Mouse (Mus musculus): ENCODE measurements around the gene Rps27. TPM values are rescaled to one million over a fixed set of nuclear protein-coding genes. Genes with fewer than 3 reads are reported as not detected.

The Rps27 gene
- polyA plus RNA-seq, 1 experiment from 2014 or later, result 1,026 TPM

DNA sequence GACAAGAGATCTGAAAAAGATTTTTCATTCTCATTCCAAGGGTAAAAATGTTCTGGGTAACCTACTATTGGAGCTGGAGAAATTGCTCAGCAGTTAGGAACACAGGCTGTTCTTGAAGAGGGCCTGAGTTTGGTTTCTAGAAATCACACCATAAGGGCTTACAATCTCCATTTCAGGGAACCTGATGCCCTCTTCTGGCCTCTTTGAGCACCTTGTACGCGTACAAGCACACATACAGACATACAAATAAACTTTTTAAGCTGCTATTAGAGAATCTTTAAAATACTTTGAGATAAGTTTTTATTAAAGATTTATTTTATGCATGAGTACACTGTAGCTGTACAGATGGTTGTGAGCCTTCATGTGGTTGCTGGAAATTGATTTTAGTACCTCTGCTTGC, 8.9 kb downstream of the Rps27 start:
- Histone ChIP-seq H3K4me3 (replicated peaks) (no peak overlapping the region), H3K4me2 (no peak overlapping the region), H3K27me3 (replicated peaks) (no peaks in the 10 kb centered on the region), H3K4me1 (no peaks in the 10 kb centered on the region), H3K36me3 (peaks cover 8% of the 10 kb centered on the region; the same call in 1 of the 2 replicates), H3K9ac (no peak overlapping the region), H3K9me3 (no peaks in the 10 kb centered on the region), H3K27ac (no peak overlapping the region)
- ATAC-seq (ENCODE audit: insufficient read depth, low FRiP score, low read depth), result no peak
- WGBS, result 95% methylated on average over 2 of the region's 2 CpGs

DNA sequence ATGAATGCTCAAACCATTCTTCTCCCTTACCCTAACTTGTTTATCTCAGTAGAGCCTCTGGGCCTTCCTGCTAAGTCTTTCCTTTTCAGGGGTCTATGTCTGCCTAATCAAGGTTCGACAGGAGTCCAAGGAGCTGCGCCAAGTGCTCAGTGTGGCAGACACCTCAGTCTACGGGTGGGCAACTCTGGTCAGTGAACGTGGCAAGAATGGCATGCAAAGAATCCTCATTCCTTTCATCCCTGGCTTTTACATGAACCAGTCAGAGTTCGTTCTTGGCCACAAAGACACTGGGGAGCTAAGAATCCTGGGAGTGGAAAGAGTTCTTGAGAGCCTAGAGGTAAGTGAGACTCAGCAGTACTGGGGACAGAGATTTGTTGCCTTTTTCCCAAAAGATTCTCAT, 9.8 kb downstream of the Rps27 start:
- no peaks in the 10 kb centered on the region for H3K4me1 ChIP-seq
- no peak overlapping the region for H3K4me3 ChIP-seq (replicated peaks)
- H3K9me3 ChIP-seq, result no peaks in the 10 kb centered on the region
- no peak overlapping the region for H3K9ac ChIP-seq
- no peaks in the 10 kb centered on the region for H3K27me3 ChIP-seq (replicated peaks)
- no peak overlapping the region for H3K4me2 ChIP-seq
- WGBS, result 68% methylated on average over 5 of the region's 5 CpGs
- peaks cover 2% of the 10 kb centered on the region; the same call in 1 of the 2 replicates for H3K36me3 ChIP-seq
- H3K27ac ChIP-seq, result no peak overlapping the region
- no peak for ATAC-seq (ENCODE audit: insufficient read depth, low FRiP score, low read depth)

- no peaks in the 10 kb centered on the region for H3K4me1 ChIP-seq
- H3K9me3 ChIP-seq, result no peaks in the 10 kb centered on the region
- H3K9ac ChIP-seq, result no peak overlapping the region
- H3K36me3 ChIP-seq, result no peaks in the 10 kb centered on the region
- H3K4me2 ChIP-seq, result no peak overlapping the region
- H3K27ac ChIP-seq, result no peak overlapping the region
- H3K27me3 ChIP-seq (replicated peaks), result no peaks in the 10 kb centered on the region
- no peak for ATAC-seq (ENCODE audit: insufficient read depth, low FRiP score, low read depth)
- WGBS, result 50% methylated on average over 1 of the region's 1 CpGs
- no peak overlapping the region for H3K4me3 ChIP-seq (replicated peaks)
Observed at GRCm38 (mm10) chr3:90202884-90203283, 10.6 kb downstream of the Rps27 start.

- Histone ChIP-seq H3K36me3 (no peaks in the 10 kb centered on the region), H3K27ac (no peak overlapping the region), H3K4me1 (no peaks in the 10 kb centered on the region), H3K27me3 (replicated peaks) (no peaks in the 10 kb centered on the region), H3K4me3 (replicated peaks) (no peak overlapping the region), H3K9ac (no peak overlapping the region), H3K4me2 (no peak overlapping the region), H3K9me3 (no peaks in the 10 kb centered on the region)
- 82% methylated on average over 1 of the region's 1 CpGs for WGBS
- no peak for ATAC-seq (ENCODE audit: insufficient read depth, low FRiP score, low read depth)
Observed at GRCm38 (mm10) chr3:90197548-90197947, 15.9 kb downstream of the Rps27 start.

- no peak overlapping the region for H3K4me2 ChIP-seq
- no peak overlapping the region for H3K9ac ChIP-seq
- H3K9me3 ChIP-seq, result no peaks in the 10 kb centered on the region
- H3K36me3 ChIP-seq, result no peaks in the 10 kb centered on the region
- no peaks in the 10 kb centered on the region for H3K4me1 ChIP-seq
- ATAC-seq (ENCODE audit: insufficient read depth, low FRiP score, low read depth), result no peak
- H3K4me3 ChIP-seq (replicated peaks), result no peak overlapping the region
- 81% methylated on average over 1 of the region's 1 CpGs for WGBS
- no peak overlapping the region for H3K27ac ChIP-seq
- no peaks in the 10 kb centered on the region for H3K27me3 ChIP-seq (replicated peaks)
Observed at GRCm38 (mm10) chr3:90195644-90196043, 17.8 kb downstream of the Rps27 start.

DNA sequence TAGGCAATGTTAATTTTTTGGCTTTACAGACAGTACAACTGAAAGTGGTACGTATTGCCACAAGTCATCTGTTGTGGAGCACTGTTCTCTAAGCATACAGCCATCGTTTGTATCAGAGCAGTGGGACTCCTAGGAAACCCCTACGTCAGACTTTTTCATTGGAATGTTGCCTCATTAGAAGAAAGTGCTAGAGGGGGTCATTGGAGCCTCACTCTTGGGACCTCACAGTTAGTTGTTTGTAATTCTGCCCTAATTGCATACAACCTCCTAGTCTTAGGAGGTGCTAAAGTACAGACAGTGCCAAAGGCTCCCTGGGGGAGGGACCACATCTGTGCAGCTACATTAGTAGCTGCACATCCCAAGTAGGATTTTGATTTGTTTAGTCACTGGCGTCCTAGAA, 18.7 kb downstream of the Rps27 start:
- no peak overlapping the region for H3K4me3 ChIP-seq (replicated peaks)
- no peak overlapping the region for H3K9ac ChIP-seq
- no peak for ATAC-seq (ENCODE audit: insufficient read depth, low FRiP score, low read depth)
- H3K27me3 ChIP-seq (replicated peaks), result no peaks in the 10 kb centered on the region
- no peak overlapping the region for H3K4me2 ChIP-seq
- no peaks in the 10 kb centered on the region for H3K4me1 ChIP-seq
- H3K27ac ChIP-seq, result no peak overlapping the region
- WGBS, result 54% methylated on average over 4 of the region's 4 CpGs
- no peaks in the 10 kb centered on the region for H3K9me3 ChIP-seq
- no peaks in the 10 kb centered on the region for H3K36me3 ChIP-seq

GRCm38 (mm10) chr3:90190859-90191510, 22.5 kb downstream of the Rps27 start:
- Histone ChIP-seq H3K4me1 (no peaks in the 10 kb centered on the region), H3K27me3 (replicated peaks) (no peaks in the 10 kb centered on the region), H3K27ac (no peak overlapping the region), H3K36me3 (no peaks in the 10 kb centered on the region), H3K4me3 (replicated peaks) (no peak overlapping the region), H3K9me3 (no peaks in the 10 kb centered on the region), H3K9ac (no peak overlapping the region), H3K4me2 (no peak overlapping the region)
- 67% methylated on average over 11 of the region's 11 CpGs for WGBS
- no peak for ATAC-seq (ENCODE audit: insufficient read depth, low FRiP score, low read depth)

- no peaks in the 10 kb centered on the region for H3K36me3 ChIP-seq
Observed at GRCm38 (mm10) chr3:90183581-90183980, 29.9 kb downstream of the Rps27 start.

DNA sequence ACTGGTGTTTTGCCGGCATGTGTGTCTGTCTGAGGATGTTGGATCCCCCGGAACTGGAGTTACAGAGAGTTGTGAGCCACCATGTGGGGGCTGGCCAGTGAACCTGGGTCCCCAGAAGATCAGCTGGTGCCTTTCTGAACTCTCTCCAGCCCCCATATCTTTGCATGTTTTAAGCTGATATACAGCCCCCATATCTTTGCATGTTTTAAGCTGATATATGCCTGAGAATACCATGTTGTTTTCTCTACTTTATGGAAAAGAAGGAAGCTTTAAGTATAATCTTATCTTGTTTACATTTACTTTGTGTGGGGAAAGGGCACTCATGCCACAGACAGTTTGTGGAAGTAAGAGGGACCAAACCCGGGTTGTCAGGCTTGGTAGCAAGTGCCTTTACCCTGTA, 33.9 kb downstream of the Rps27 start:
- WGBS, result 66% methylated on average over 3 of the region's 3 CpGs
- H3K4me1 ChIP-seq, result no peaks in the 10 kb centered on the region
- H3K4me2 ChIP-seq, result no peak overlapping the region
- H3K36me3 ChIP-seq, result no peaks in the 10 kb centered on the region
- H3K9me3 ChIP-seq, result no peaks in the 10 kb centered on the region
- no peaks in the 10 kb centered on the region for H3K27me3 ChIP-seq (replicated peaks)
- H3K27ac ChIP-seq, result no peak overlapping the region
- no peak overlapping the region for H3K4me3 ChIP-seq (replicated peaks)
- ATAC-seq (ENCODE audit: insufficient read depth, low FRiP score, low read depth), result no peak
- H3K9ac ChIP-seq, result no peak overlapping the region

More at GRCm38 (mm10) chr3:90183581-90183980, 29.9 kb downstream of the Rps27 start:
- no peaks in the 10 kb centered on the region for H3K27me3 ChIP-seq (replicated peaks)
- H3K4me1 ChIP-seq, result no peaks in the 10 kb centered on the region
- ATAC-seq (ENCODE audit: insufficient read depth, low FRiP score, low read depth), result no peak
- no peak overlapping the region for H3K4me3 ChIP-seq (replicated peaks)
- H3K27ac ChIP-seq, result no peak overlapping the region
- H3K9ac ChIP-seq, result no peak overlapping the region
- H3K9me3 ChIP-seq, result no peaks in the 10 kb centered on the region
- 75% methylated on average over 3 of the region's 3 CpGs for WGBS
- H3K4me2 ChIP-seq, result no peak overlapping the region

Other genes starting within 250 kb of the Rps27 start
- gene Hax1, start 214.9 kb downstream of the Rps27 start, polyA plus RNA-seq (2015; fragmentation: Nextera tagmentation; extraction: Ambion mirVana), result 122 and 135 TPM in 2 replicates
- gene 4933434E20Rik, start 162.0 kb downstream of the Rps27 start, polyA plus RNA-seq (2015; fragmentation: Nextera tagmentation; extraction: Ambion mirVana), result 163 and 166 TPM in 2 replicates
- 170 and 189 TPM in 2 replicates for gene Ubap2l, start 161.0 kb downstream of the Rps27 start, polyA plus RNA-seq (2015; fragmentation: Nextera tagmentation; extraction: Ambion mirVana)
- 505 and 543 TPM in 2 replicates for gene Tpm3, start 141.0 kb downstream of the Rps27 start, polyA plus RNA-seq (2015; fragmentation: Nextera tagmentation; extraction: Ambion mirVana)
- gene Nup210l, start 109.5 kb downstream of the Rps27 start, polyA plus RNA-seq (2015; fragmentation: Nextera tagmentation; extraction: Ambion mirVana), result 0.19 and 0.27 TPM in 2 replicates
- gene Rab13, start within 50 bp of the Rps27 start, polyA plus RNA-seq (2015; fragmentation: Nextera tagmentation; extraction: Ambion mirVana), result 30.9 and 31.0 TPM in 2 replicates
- 109 and 115 TPM in 2 replicates for gene Jtb, start 17.9 kb upstream of the Rps27 start, polyA plus RNA-seq (2015; fragmentation: Nextera tagmentation; extraction: Ambion mirVana)
- 21.4 and 22.5 TPM in 2 replicates for gene Creb3l4, start 29.9 kb upstream of the Rps27 start, polyA plus RNA-seq (2015; fragmentation: Nextera tagmentation; extraction: Ambion mirVana)
- gene Slc39a1, start 34.5 kb upstream of the Rps27 start, polyA plus RNA-seq (2015; fragmentation: Nextera tagmentation; extraction: Ambion mirVana), result 104 and 111 TPM in 2 replicates
- 16.5 and 22.3 TPM in 2 replicates for gene Crtc2, start 40.5 kb upstream of the Rps27 start, polyA plus RNA-seq (2015; fragmentation: Nextera tagmentation; extraction: Ambion mirVana)
- 4.0 and 4.2 TPM in 2 replicates for gene Dennd4b, start 51.5 kb upstream of the Rps27 start, polyA plus RNA-seq (2015; fragmentation: Nextera tagmentation; extraction: Ambion mirVana)
- 10.5 and 10.8 TPM in 2 replicates for gene Gatad2b, start 79.5 kb upstream of the Rps27 start, polyA plus RNA-seq (2015; fragmentation: Nextera tagmentation; extraction: Ambion mirVana)
- 14.5 and 16.1 TPM in 2 replicates for gene Slc27a3, start 176.3 kb upstream of the Rps27 start, polyA plus RNA-seq (2015; fragmentation: Nextera tagmentation; extraction: Ambion mirVana)
- 27.0 and 29.2 TPM in 2 replicates for gene Ints3, start 220.0 kb upstream of the Rps27 start, polyA plus RNA-seq (2015; fragmentation: Nextera tagmentation; extraction: Ambion mirVana)

Data from stomach, embryonic 15.5 days (tissue).